Comparison of ENCODE assay signal across 10 mouse cellular contexts in genomic region chr8:64880619-64881200, GRCm38 (mm10). TPM values are rescaled to one million over a fixed set of nuclear protein-coding genes. Genes with fewer than 3 reads are reported as not detected.
DNase-seq lines count a peak whose midpoint lies in the region; ATAC-seq and TF ChIP-seq lines count a peak whose summit lies in the region.
"Had no signal": no experiment of that assay in that cellular context is flagged by ENCODE, and none has a peak within 500 bp of the region (broad histone marks: within the 10 kb centered on the region; RNA-seq: fewer than 3 reads in every experiment).

No protein-coding gene starts in this region.

- no peaks in the 10 kb centered on the region for H3K36me3 ChIP-seq in heart, embryonic 16.5 days (ENCODE audit: control insufficient read depth, insufficient read depth)
- no peaks in the 10 kb centered on the region for H3K36me3 ChIP-seq in stomach, postnatal 0 days (ENCODE audit: control insufficient read depth, insufficient read depth, low read length)
- no peaks in the 10 kb centered on the region for H3K36me3 ChIP-seq in hindbrain, embryonic 16.5 days (ENCODE audit: control insufficient read depth, insufficient read depth, low read length)
- H3K36me3 ChIP-seq in forebrain, embryonic 14.5 days (ENCODE audit: control insufficient read depth, insufficient read depth, low read length) = no peaks in the 10 kb centered on the region
- H3K36me3 ChIP-seq: limb, embryonic 12.5 days had no signal

- H3K9me3 ChIP-seq in heart, embryonic 16.5 days (replicated peaks; ENCODE audit: control insufficient read depth, low read length) = no peaks in the 10 kb centered on the region
- no peaks in the 10 kb centered on the region for H3K9me3 ChIP-seq in stomach, postnatal 0 days (ENCODE audit: control insufficient read depth, low read length)
- no peaks in the 10 kb centered on the region for H3K9me3 ChIP-seq in hindbrain, embryonic 16.5 days (ENCODE audit: control insufficient read depth, low read length)
- no peaks in the 10 kb centered on the region for H3K9me3 ChIP-seq in forebrain, embryonic 14.5 days (replicated peaks; ENCODE audit: control insufficient read depth, low read length)
- H3K9me3 ChIP-seq: limb, embryonic 12.5 days had no signal

- H3K4me2 ChIP-seq in heart, embryonic 16.5 days (ENCODE audit: low read depth, low read length) = peak overlapping the region; percentile 44
- peak overlapping the region; percentile 40 for H3K4me2 ChIP-seq in stomach, postnatal 0 days (replicated peaks; ENCODE audit: low read depth)
- H3K4me2 ChIP-seq in hindbrain, embryonic 16.5 days (ENCODE audit: low read length) = no peak overlapping the region
- no peak overlapping the region for H3K4me2 ChIP-seq in forebrain, embryonic 14.5 days (ENCODE audit: low read length)
- H3K4me2 ChIP-seq: limb, embryonic 12.5 days had no signal

- no peak for TF ChIP-seq CTCF in gastrocnemius, adult 2 months (IDR thresholded peaks at IDR 0.05)
- no peak for TF ChIP-seq CTCF in stomach, postnatal 0 days (IDR thresholded peaks at IDR 0.05; ENCODE audit: low read depth)

- no peak overlapping the region for H3K9ac ChIP-seq in heart, embryonic 16.5 days (ENCODE audit: low read length)
- no peak overlapping the region for H3K9ac ChIP-seq in stomach, postnatal 0 days (ENCODE audit: low read length)
- no peak overlapping the region for H3K9ac ChIP-seq in hindbrain, embryonic 16.5 days (ENCODE audit: low read depth, low read length)
- H3K9ac ChIP-seq in forebrain, embryonic 14.5 days (ENCODE audit: low read length) = no peak overlapping the region
- H3K9ac ChIP-seq: limb, embryonic 12.5 days had no signal

- peak overlapping the region; percentile 58 for H3K4me3 ChIP-seq in gastrocnemius, adult 2 months
- H3K4me3 ChIP-seq in heart, embryonic 16.5 days (ENCODE audit: low read length) = peak overlapping the region; percentile 23; the same call in 1 of the 2 replicates
- no peak overlapping the region for H3K4me3 ChIP-seq in stomach, postnatal 0 days (ENCODE audit: low read depth, low read length)
- H3K4me3 ChIP-seq in hindbrain, embryonic 16.5 days (ENCODE audit: low read length) = no peak overlapping the region
- no peak overlapping the region for H3K4me3 ChIP-seq in forebrain, embryonic 14.5 days (ENCODE audit: low read depth, low read length)
- H3K4me3 ChIP-seq: limb, embryonic 12.5 days had no signal

- peak overlapping the region; percentile 63 for H3K27ac ChIP-seq in gastrocnemius, adult 2 months
- H3K27ac ChIP-seq in heart, embryonic 16.5 days (ENCODE audit: low read length) = no peak overlapping the region
- H3K27ac ChIP-seq in stomach, postnatal 0 days (replicated peaks) = 0 out of 2 replicates have a peak overlapping the region, but pooled peaks have one; percentile 2
- H3K27ac ChIP-seq in hindbrain, embryonic 16.5 days (ENCODE audit: low read depth, low read length) = no peak overlapping the region
- H3K27ac ChIP-seq in forebrain, embryonic 14.5 days (ENCODE audit: low read depth, low read length) = no peak overlapping the region
- H3K27ac ChIP-seq: limb, embryonic 12.5 days had no signal

- DNase-seq in gastrocnemius, adult 2 months = peak; percentile 42
- DNase-seq in gastrocnemius, postnatal 14 days = no peak
- peak; percentile 33 to 47 for DNase-seq in adrenal gland, postnatal 36 days
- peak; percentile 22 to 49 for DNase-seq in layer of hippocampus, postnatal 36 days
- DNase-seq in stomach, postnatal 0 days (ENCODE audit: low spot score) = no peak
- no peak for DNase-seq in forebrain, embryonic 14.5 days (ENCODE audit: low spot score)

- WGBS in heart, embryonic 16.5 days = 25% methylated on average over 13 of the region's 13 CpGs
- 17% methylated on average over 13 of the region's 13 CpGs for WGBS in stomach, postnatal 0 days
- WGBS in hindbrain, embryonic 16.5 days = 48% methylated on average over 13 of the region's 13 CpGs
- 48% methylated on average over 13 of the region's 13 CpGs for WGBS in forebrain, embryonic 14.5 days

- H3K4me1 ChIP-seq in heart, embryonic 16.5 days (ENCODE audit: control insufficient read depth, insufficient read depth, low read length) = no peaks in the 10 kb centered on the region
- H3K4me1 ChIP-seq in stomach, postnatal 0 days (replicated peaks; ENCODE audit: control insufficient read depth, insufficient read depth) = no peaks in the 10 kb centered on the region
- H3K4me1 ChIP-seq in hindbrain, embryonic 16.5 days (ENCODE audit: control insufficient read depth, insufficient read depth, low read depth, low read length) = no peaks in the 10 kb centered on the region
- H3K4me1 ChIP-seq in forebrain, embryonic 14.5 days (ENCODE audit: control insufficient read depth, insufficient read depth, low read length) = no peaks in the 10 kb centered on the region
- H3K4me1 ChIP-seq: limb, embryonic 12.5 days had no signal

- H3K27me3 ChIP-seq in heart, embryonic 16.5 days (ENCODE audit: control insufficient read depth, insufficient read depth, low read length) = no peaks in the 10 kb centered on the region
- H3K27me3 ChIP-seq in stomach, postnatal 0 days (ENCODE audit: control insufficient read depth, insufficient read depth, low read length) = no peaks in the 10 kb centered on the region
- no peaks in the 10 kb centered on the region for H3K27me3 ChIP-seq in hindbrain, embryonic 16.5 days (replicated peaks; ENCODE audit: control insufficient read depth, insufficient read depth, low read length)
- H3K27me3 ChIP-seq in forebrain, embryonic 14.5 days (replicated peaks; ENCODE audit: control insufficient read depth, insufficient read depth, low read length) = no peaks in the 10 kb centered on the region
- H3K27me3 ChIP-seq: CH12.LX; limb, embryonic 12.5 days had no signal

- no peak for ATAC-seq in heart, embryonic 16.5 days (replicated peaks; ENCODE audit: extremely low read depth, insufficient read depth, low FRiP score)
- peak; percentile 53; the same call in 1 of the 2 replicates for ATAC-seq in stomach, postnatal 0 days (ENCODE audit: low FRiP score, low TSS enrichment)
- ATAC-seq in hindbrain, embryonic 16.5 days = no peak
- no peak for ATAC-seq in forebrain, embryonic 14.5 days

- intact Hi-C loops in gastrocnemius, adult 2 months (cut with DNase I) = no loop called here
- intact Hi-C loops in gastrocnemius, postnatal 14 days (cut with DNase I; ENCODE audit: low total_unique reads) = no loop called here

- peak; percentile 63 for TF ChIP-seq EP300 in stomach, postnatal 0 days (optimal IDR thresholded peaks at IDR 0.05)

RNA-seq across cellular contexts. Expression of gene Klhl2, which starts 30.9 kb away (rescaled TPM):
- total RNA-seq in gastrocnemius, adult 2 months (2021) = 1 to 10 TPM; 7.9 to 8.7 TPM
- total RNA-seq in gastrocnemius, postnatal 14 days (2021) = 1 to 10 TPM; 7.8 to 8.2 TPM
- total RNA-seq in adrenal gland, postnatal 36 days (2021) = 10 to 100 TPM; 63.8 to 79.3 TPM
- polyA plus RNA-seq in heart, embryonic 16.5 days (2015; fragmentation: Nextera tagmentation; extraction: Ambion mirVana) = 3.6 and 7.5 TPM in 2 replicates
- 100 to 1,000 TPM; 321 to 328 TPM for total RNA-seq in layer of hippocampus, postnatal 36 days (2021)
- polyA plus RNA-seq in stomach, postnatal 0 days (2015; fragmentation: Nextera tagmentation; extraction: Ambion mirVana) = 13.4 and 14.0 TPM in 2 replicates
- 16.3 and 18.3 TPM in 2 replicates for polyA plus RNA-seq in hindbrain, embryonic 16.5 days (2015; fragmentation: Nextera tagmentation; extraction: Ambion mirVana)
- polyA plus RNA-seq in forebrain, embryonic 14.5 days (2014; fragmentation: Nextera tagmentation; extraction: Ambion mirVana) = 16.3 and 20.6 TPM in 2 replicates

Comparison
In these comparisons a context has a peak if more than half of its experiments do, and no peak if none do; other contexts are left out.
1. DNase-seq: peak in gastrocnemius, adult 2 months (single experiment), adrenal gland, postnatal 36 days (2 of 2) and layer of hippocampus, postnatal 36 days (2 of 2); none in gastrocnemius, postnatal 14 days (single experiment), stomach, postnatal 0 days (single experiment) and forebrain, embryonic 14.5 days (single experiment).
2. H3K27ac ChIP-seq: peak in gastrocnemius, adult 2 months (single experiment) and stomach, postnatal 0 days (single experiment); none in heart, embryonic 16.5 days (single experiment), hindbrain, embryonic 16.5 days (single experiment) and forebrain, embryonic 14.5 days (single experiment).
3. H3K4me3 ChIP-seq: peak in gastrocnemius, adult 2 months (single experiment) and heart, embryonic 16.5 days (single experiment); none in stomach, postnatal 0 days (single experiment), hindbrain, embryonic 16.5 days (single experiment) and forebrain, embryonic 14.5 days (single experiment).
4. H3K4me2 ChIP-seq: peak in heart, embryonic 16.5 days (single experiment) and stomach, postnatal 0 days (single experiment); none in hindbrain, embryonic 16.5 days (single experiment) and forebrain, embryonic 14.5 days (single experiment).
5. RNA of gene Klhl2, which starts 30.9 kb away (total RNA-seq): 321 to 328 TPM in layer of hippocampus, postnatal 36 days and 63.8 to 79.3 TPM in adrenal gland, postnatal 36 days; 7.9 to 8.7 TPM in gastrocnemius, adult 2 months and 7.8 to 8.2 TPM in gastrocnemius, postnatal 14 days; every median in the first group is over 4 times any median in the second.